In genomic region chr11:29514325-29514681, GRCm38 (mm10) we compare ENCODE assay signal across 7 mouse cellular contexts. TPM values are rescaled to one million over a fixed set of nuclear protein-coding genes. Genes with fewer than 3 reads are reported as not detected.
A peak's percentile ranks its signal among the peaks of the same experiment; 100 is the strongest.
DNase-seq lines count a peak whose midpoint lies in the region; ATAC-seq and TF ChIP-seq lines count a peak whose summit lies in the region.

No protein-coding gene starts in this region.

- peak overlapping the region; percentile 50 for H3K4me2 ChIP-seq in lung, embryonic 16.5 days (ENCODE audit: low read depth, low read length)
- H3K4me2 ChIP-seq in limb, embryonic 14.5 days (replicated peaks; ENCODE audit: low read depth, low read length, severe bottlenecking): peak overlapping the region; percentile 50

- H3K4me1 ChIP-seq in lung, embryonic 16.5 days (replicated peaks; ENCODE audit: control insufficient read depth, insufficient read depth, low read length): peaks cover 8% of the 10 kb centered on the region
- H3K4me1 ChIP-seq in erythroblast, embryonic 14.5 days (ENCODE audit: control insufficient read depth): peaks cover 24% of the 10 kb centered on the region
- peaks cover 4% of the 10 kb centered on the region; the same call in 1 of the 2 replicates for H3K4me1 ChIP-seq in limb, embryonic 14.5 days (ENCODE audit: control insufficient read depth, insufficient read depth, low read length)
- 0 out of 2 replicates have a peak, but pooled peaks cover 3% of the 10 kb centered on the region for H3K4me1 ChIP-seq in olfactory bulb, adult 2 months (ENCODE audit: control insufficient read depth, insufficient read depth, low read length)

- H3K9me3 ChIP-seq in lung, embryonic 16.5 days (ENCODE audit: control insufficient read depth, low read length): no peaks in the 10 kb centered on the region; the same call in 1 of the 2 replicates
- no peaks in the 10 kb centered on the region for H3K9me3 ChIP-seq in erythroblast, embryonic 14.5 days (ENCODE audit: control insufficient read depth, low read length)
- no peaks in the 10 kb centered on the region for H3K9me3 ChIP-seq in limb, embryonic 14.5 days (ENCODE audit: control insufficient read depth, low read length)

- peak overlapping the region; percentile 69 for H3K9ac ChIP-seq in lung, embryonic 16.5 days (ENCODE audit: low read length)
- peak overlapping the region; percentile 62 for H3K9ac ChIP-seq in limb, embryonic 14.5 days (ENCODE audit: low read depth, low read length, severe bottlenecking)

- peak overlapping the region; percentile 66 for H3K4me3 ChIP-seq in lung, embryonic 16.5 days (ENCODE audit: low read length)
- peak overlapping the region; percentile 90 for H3K4me3 ChIP-seq in erythroblast, embryonic 14.5 days (replicated peaks)
- H3K4me3 ChIP-seq in limb, embryonic 14.5 days (replicated peaks; ENCODE audit: low read length): peak overlapping the region; percentile 48
- no peak overlapping the region for H3K4me3 ChIP-seq in olfactory bulb, adult 2 months (ENCODE audit: insufficient read depth, low read depth, low read length)

- H3K36me3 ChIP-seq in lung, embryonic 16.5 days (ENCODE audit: control insufficient read depth, insufficient read depth, low read length): peaks cover 7% of the 10 kb centered on the region
- peaks cover 27% of the 10 kb centered on the region for H3K36me3 ChIP-seq in erythroblast, embryonic 14.5 days (ENCODE audit: control insufficient read depth)
- peaks cover 18% of the 10 kb centered on the region for H3K36me3 ChIP-seq in limb, embryonic 14.5 days (ENCODE audit: control insufficient read depth, insufficient read depth, low read length)

- H3K27me3 ChIP-seq in lung, embryonic 16.5 days (ENCODE audit: control insufficient read depth, insufficient read depth, low read depth, low read length): no peaks in the 10 kb centered on the region
- H3K27me3 ChIP-seq in erythroblast, embryonic 14.5 days (ENCODE audit: control insufficient read depth): peaks cover 4% of the 10 kb centered on the region; the same call in 1 of the 2 replicates
- no peaks in the 10 kb centered on the region for H3K27me3 ChIP-seq in limb, embryonic 14.5 days (ENCODE audit: control insufficient read depth, insufficient read depth, low read length)

- peak; percentile 6; the same call in 1 of the 2 replicates for ATAC-seq in lung, embryonic 16.5 days (ENCODE audit: low read depth)
- peak; percentile 2; the same call in 1 of the 2 replicates for ATAC-seq in limb, embryonic 14.5 days (ENCODE audit: low FRiP score, low read depth)

- 16% methylated on average over 10 of the region's 10 CpGs for WGBS in lung, embryonic 16.5 days
- WGBS in limb, embryonic 14.5 days: 18% methylated on average over 10 of the region's 10 CpGs
- 32% methylated on average over 10 of the region's 10 CpGs for WGBS in olfactory bulb, adult 2 months

- no peak for DNase-seq in lung, postnatal 14 days
- DNase-seq in limb, embryonic 14.5 days (ENCODE audit: low spot score): no peak
- DNase-seq in right cerebral cortex, postnatal 10 days (ENCODE audit: low spot score in 2 of 2): no peak
- no peak for DNase-seq in frontal cortex, adult 2 months (ENCODE audit: extremely low spot score in 1 of 2, low spot score in 1 of 2)

- TF ChIP-seq POLR2A in limb, embryonic 14.5 days (IDR thresholded peaks at IDR 0.05; ENCODE audit: borderline replicate concordance, extremely low read depth, insufficient read depth, insufficient read length): no peak
- TF ChIP-seq POLR2A in olfactory bulb, adult 2 months (IDR thresholded peaks at IDR 0.05; ENCODE audit: insufficient read depth, low read depth, low read length): no peak

- H3K27ac ChIP-seq in lung, embryonic 16.5 days (ENCODE audit: low read length): peak overlapping the region; percentile 63
- peak overlapping the region; percentile 72 for H3K27ac ChIP-seq in limb, embryonic 14.5 days (replicated peaks; ENCODE audit: low read depth, low read length)
- 0 out of 2 replicates have a peak overlapping the region, but pooled peaks have one; percentile 7 for H3K27ac ChIP-seq in olfactory bulb, adult 2 months (ENCODE audit: insufficient read depth, low read depth, low read length)

- no peak for TF ChIP-seq CTCF in olfactory bulb, adult 2 months (IDR thresholded peaks at IDR 0.05; ENCODE audit: insufficient read depth, low read depth, low read length)

RNA-seq across cellular contexts. Expression of gene Prorsd1, which starts 0.5 kb away (rescaled TPM):
- polyA plus RNA-seq in lung, embryonic 16.5 days (2015; fragmentation: Nextera tagmentation; extraction: Ambion mirVana): 26.0 and 30.1 TPM in 2 replicates
- 0.19 and 0.80 TPM in 2 replicates for polyA plus RNA-seq in erythroblast, embryonic 14.5 days (2012)
- 9.8 and 15.8 TPM in 2 replicates for polyA plus RNA-seq in limb, embryonic 14.5 days (2012; rRNA removed)
- 32.9 and 38.0 TPM in 2 replicates for polyA plus RNA-seq in limb, embryonic 14.5 days (2014; fragmentation: Nextera tagmentation; extraction: Ambion mirVana)
- not detected in 2 replicates for polyA plus RNA-seq in olfactory bulb, adult 2 months (2012; ENCODE audit: insufficient read depth, insufficient read length, low replicate concordance, missing spikeins)
- 4.8 and 4.9 TPM in 2 replicates for polyA plus RNA-seq in frontal cortex, adult 2 months (2012; rRNA removed)

RNA-seq across cellular contexts. Expression of gene Mtif2, which starts 11.9 kb away (rescaled TPM):
- polyA plus RNA-seq in lung, embryonic 16.5 days (2015; fragmentation: Nextera tagmentation; extraction: Ambion mirVana): 42.0 and 43.8 TPM in 2 replicates
- polyA plus RNA-seq in erythroblast, embryonic 14.5 days (2012): 0.32 and 0.37 TPM in 2 replicates
- polyA plus RNA-seq in limb, embryonic 14.5 days (2012; rRNA removed): 21.1 and 26.5 TPM in 2 replicates
- 31.2 and 34.9 TPM in 2 replicates for polyA plus RNA-seq in limb, embryonic 14.5 days (2014; fragmentation: Nextera tagmentation; extraction: Ambion mirVana)
- not detected in 2 replicates for polyA plus RNA-seq in olfactory bulb, adult 2 months (2012; ENCODE audit: insufficient read depth, insufficient read length, low replicate concordance, missing spikeins)
- 28.5 and 30.1 TPM in 2 replicates for polyA plus RNA-seq in frontal cortex, adult 2 months (2012; rRNA removed)

RNA-seq across cellular contexts. Expression of gene Clhc1, which starts 33.4 kb away (rescaled TPM):
- 0.21 and 0.34 TPM in 2 replicates for polyA plus RNA-seq in lung, embryonic 16.5 days (2015; fragmentation: Nextera tagmentation; extraction: Ambion mirVana)
- not detected in 2 replicates for polyA plus RNA-seq in erythroblast, embryonic 14.5 days (2012)
- 0.08 and 0.25 TPM in 2 replicates for polyA plus RNA-seq in limb, embryonic 14.5 days (2012; rRNA removed)
- polyA plus RNA-seq in limb, embryonic 14.5 days (2014; fragmentation: Nextera tagmentation; extraction: Ambion mirVana): 0.22 TPM in 1 of 2 replicates, not detected in the other
- not detected in 2 replicates for polyA plus RNA-seq in olfactory bulb, adult 2 months (2012; ENCODE audit: insufficient read depth, insufficient read length, low replicate concordance, missing spikeins)
- 0.08 and 0.10 TPM in 2 replicates for polyA plus RNA-seq in frontal cortex, adult 2 months (2012; rRNA removed)

RNA-seq across cellular contexts. Expression of gene Rps27a, which starts 33.6 kb away (rescaled TPM):
- polyA plus RNA-seq in lung, embryonic 16.5 days (2015; fragmentation: Nextera tagmentation; extraction: Ambion mirVana): 974 and 1,066 TPM in 2 replicates
- 11.2 and 14.1 TPM in 2 replicates for polyA plus RNA-seq in erythroblast, embryonic 14.5 days (2012)
- 1,052 and 1,847 TPM in 2 replicates for polyA plus RNA-seq in limb, embryonic 14.5 days (2012; rRNA removed)
- 1,449 and 1,511 TPM in 2 replicates for polyA plus RNA-seq in limb, embryonic 14.5 days (2014; fragmentation: Nextera tagmentation; extraction: Ambion mirVana)
- polyA plus RNA-seq in olfactory bulb, adult 2 months (2012; ENCODE audit: insufficient read depth, insufficient read length, low replicate concordance, missing spikeins): 1,253 TPM in 1 of 2 replicates, not detected in the other
- 566 and 666 TPM in 2 replicates for polyA plus RNA-seq in frontal cortex, adult 2 months (2012; rRNA removed)

Comparison
In these comparisons a context has a peak if more than half of its experiments do, and no peak if none do; other contexts are left out.
1. H3K27ac ChIP-seq: peak in every context shown above with its lines; median percentile 72 in limb, embryonic 14.5 days; 63 in lung, embryonic 16.5 days; 7 in olfactory bulb, adult 2 months.